Mouse (Mus musculus): ENCODE results near the gene Fxyd6.

GRCm38 (mm10) chr9:45402957-45403356 lies 33.0 kb downstream of the Fxyd6 start:
- TF ChIP-seq POLR2A (IDR thresholded peaks at IDR 0.05; ENCODE audit: low read depth, low read length) (no peak), CTCF (IDR thresholded peaks at IDR 0.05; ENCODE audit: extremely low read depth, insufficient read length, insufficient replicate concordance, low read depth, low read length) (no peak)

Data from small intestine, adult 2 months (tissue).